ENCODE assay signal across 7 mouse cellular contexts in the genomic region with DNA sequence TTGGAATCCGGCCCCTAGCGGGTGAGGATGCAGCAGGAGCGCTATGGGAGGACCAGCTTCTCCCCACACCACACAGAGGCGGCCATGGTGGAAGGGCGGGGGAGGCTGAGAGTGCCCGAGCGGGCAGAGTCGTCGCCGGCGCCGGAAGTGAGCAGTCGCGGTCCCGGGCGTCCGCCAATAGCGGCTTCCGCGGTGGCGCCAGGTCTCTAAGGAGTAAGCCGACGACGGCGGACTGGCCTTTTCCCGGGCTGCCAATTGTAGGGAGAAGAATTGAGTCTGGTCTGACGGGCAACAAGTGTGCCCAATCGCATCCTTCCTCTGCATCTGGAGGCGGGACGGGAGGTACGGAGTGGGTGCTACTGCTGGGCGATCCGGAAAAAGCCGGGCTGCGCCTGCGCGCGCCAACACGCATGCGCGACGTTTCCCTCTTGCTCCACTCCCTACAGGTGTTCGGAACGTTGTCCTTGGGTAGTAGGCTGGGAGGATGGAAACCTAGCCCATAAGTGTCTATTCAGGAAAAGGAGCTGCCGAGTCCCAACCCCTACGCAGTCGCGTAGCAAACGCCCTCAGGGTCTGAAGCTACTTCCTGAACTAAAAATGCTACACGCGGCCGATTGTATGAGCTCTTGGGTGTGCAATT. TPM values are rescaled to one million over a fixed set of nuclear protein-coding genes. Genes with fewer than 3 reads are reported as not detected.
DNase-seq lines count a peak whose midpoint lies in the region; ATAC-seq lines count a peak whose summit lies in the region.

Gene Ints3, minus strand, starts transcription at position 242 of the 640 bp plus-strand sequence.

- ATAC-seq in intestine, embryonic 15.5 days: peak; percentile 99

- peak within 1 kb of the TSS; percentile 84 for H3K4me2 ChIP-seq in intestine, embryonic 15.5 days (replicated peaks)

- peak within 1 kb of the TSS; percentile 71 for H3K4me3 ChIP-seq in intestine, embryonic 15.5 days (replicated peaks)
- peak within 1 kb of the TSS; percentile 64 for H3K4me3 ChIP-seq in midbrain, embryonic 10.5 days

- WGBS in intestine, embryonic 15.5 days: under 1% methylated on average over 52 of the region's 52 CpGs
- WGBS in midbrain, embryonic 10.5 days: under 1% methylated on average over 52 of the region's 52 CpGs

- intact Hi-C loops in gastrocnemius, postnatal 36 days (cut with DNase I): no loop called here
- intact Hi-C loops in left cerebral cortex, postnatal 25 days (cut with DNase I): loop anchor here (5.0 kb wide), 1 partner anchor 34 kb away; the partner anchor contains the start of gene Npr1

- H3K36me3 ChIP-seq in intestine, embryonic 15.5 days: no peaks in the 10 kb centered on the region
- peaks cover 25% of the 10 kb centered on the region for H3K36me3 ChIP-seq in midbrain, embryonic 10.5 days

- H3K9me3 ChIP-seq in intestine, embryonic 15.5 days: no peaks in the 10 kb centered on the region
- H3K9me3 ChIP-seq in midbrain, embryonic 10.5 days (replicated peaks): no peaks in the 10 kb centered on the region

- peak; percentile 100 for DNase-seq in adrenal gland, adult 2 months
- DNase-seq in embryo, embryonic 11.5 days (ENCODE audit: low read depth, low spot score): peak; percentile 97
- peak; percentile 99 to 100 for DNase-seq in gastrocnemius, postnatal 36 days
- peak; percentile 99 to 100 for DNase-seq in left cerebral cortex, postnatal 25 days (ENCODE audit: low spot score in 2 of 2)
- peak; percentile 98 for DNase-seq in midbrain, embryonic 10.5 days (ENCODE audit: low spot score)
- DNase-seq in right cerebral cortex, postnatal 4 days: peak; percentile 97

- peaks cover 24% of the 10 kb centered on the region for H3K4me1 ChIP-seq in intestine, embryonic 15.5 days (replicated peaks)
- H3K4me1 ChIP-seq in midbrain, embryonic 10.5 days: peaks cover 32% of the 10 kb centered on the region

- peak within 1 kb of the TSS; percentile 95 for H3K9ac ChIP-seq in intestine, embryonic 15.5 days

- peak within 1 kb of the TSS; percentile 97 for H3K27ac ChIP-seq in intestine, embryonic 15.5 days
- peak within 1 kb of the TSS; percentile 97 for H3K27ac ChIP-seq in midbrain, embryonic 10.5 days (replicated peaks)

- no peaks in the 10 kb centered on the region for H3K27me3 ChIP-seq in intestine, embryonic 15.5 days (replicated peaks)
- H3K27me3 ChIP-seq in midbrain, embryonic 10.5 days (ENCODE audit: low read depth, poor library complexity, severe bottlenecking): no peaks in the 10 kb centered on the region

RNA-seq across cellular contexts. Expression of gene Ints3, which starts in this region (rescaled TPM):
- 10 to 100 TPM; 81.0 to 90.6 TPM for total RNA-seq in adrenal gland, adult 2 months (2021)
- polyA plus RNA-seq in adrenal gland, adult 2 months (2012; rRNA removed): 32.2 and 40.2 TPM in 2 replicates
- 10 to 100 TPM; 14.3 to 15.0 TPM for total RNA-seq in gastrocnemius, postnatal 36 days (2021)
- polyA plus RNA-seq in intestine, embryonic 15.5 days (2015; fragmentation: Nextera tagmentation; extraction: Ambion mirVana): 28.6 and 29.8 TPM in 2 replicates
- total RNA-seq in left cerebral cortex, postnatal 25 days (2021): 10 to 100 TPM; 64.3 to 70.2 TPM
- polyA plus RNA-seq in midbrain, embryonic 10.5 days (2016; fragmentation: Nextera tagmentation; extraction: Ambion mirVana): 36.2 and 36.9 TPM in 2 replicates

Comparison
In these comparisons a context has a peak if more than half of its experiments do, and no peak if none do; other contexts are left out.
1. Peak in every context shown above with its lines: DNase-seq, ATAC-seq, H3K4me3 ChIP-seq and H3K27ac ChIP-seq.
2. RNA of gene Ints3 (total RNA-seq): 81.0 to 90.6 TPM in adrenal gland, adult 2 months and 64.3 to 70.2 TPM in left cerebral cortex, postnatal 25 days; 14.3 to 15.0 TPM in gastrocnemius, postnatal 36 days; every median in the first group is over 4 times any median in the second.